Mouse (Mus musculus) embryo, embryonic 11.5 days (tissue): ENCODE measurements around the gene Chrnb4.

ENCODE experiments used
- DNase-seq: peaks from one replicate; pipeline ENCODE4 v3.0.0-alpha.2; 2012; ENCODE audit warnings: low read depth, low spot score

Gene Chrnb4

GRCm38 (mm10) chr9:55048211-55048880, at the start of gene Chrnb4:
TSS of gene Chrnb4 (minus strand) at chr9:55048779.
- DNase-seq, result no peak

- DNase-seq, result no peak
Measured at GRCm38 (mm10) chr9:55096870-55097269, 48.3 kb upstream of the Chrnb4 start.

GRCm38 (mm10) chr9:55096033-55096432, 47.5 kb upstream of the Chrnb4 start:
- no peak for DNase-seq

DNA sequence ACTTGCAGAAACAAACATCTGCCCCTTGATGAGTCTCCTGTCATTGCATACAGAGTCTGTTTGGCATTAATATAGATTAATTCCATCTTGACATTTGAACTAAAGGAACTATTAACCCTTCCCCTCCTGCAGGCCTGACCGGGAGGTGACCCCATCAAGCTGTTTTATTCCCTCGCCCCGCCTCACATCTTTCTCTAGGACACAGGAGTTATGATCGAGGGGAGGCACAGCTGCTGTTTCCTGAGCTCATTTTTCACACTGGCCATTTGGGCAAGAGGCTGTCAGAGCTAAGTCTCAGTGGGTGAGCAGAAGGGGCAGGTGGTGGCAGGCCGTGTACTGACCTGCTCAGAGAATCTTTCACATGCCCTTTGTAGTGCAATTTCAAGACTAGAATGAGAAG, 41.6 kb upstream of the Chrnb4 start:
- DNase-seq, result peak; percentile 53

DNA sequence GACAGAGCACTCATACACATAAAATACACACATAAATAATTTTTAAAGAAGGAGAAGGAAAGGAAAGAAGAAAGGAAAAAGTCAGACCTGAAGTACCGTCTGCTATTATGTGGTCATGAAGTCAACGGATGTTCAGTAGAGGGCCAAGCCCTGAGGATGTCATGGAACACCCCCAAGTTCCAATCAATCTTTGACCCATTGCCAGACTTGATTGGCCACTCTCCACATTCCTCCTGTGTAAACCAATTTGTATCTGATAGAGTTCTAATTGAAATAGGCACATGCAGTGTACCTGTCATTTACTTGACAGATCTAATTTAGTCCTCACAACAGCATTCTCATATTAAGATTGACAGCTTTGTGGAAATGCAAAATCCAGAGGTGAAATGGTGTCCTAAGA, 40.6 kb upstream of the Chrnb4 start:
- DNase-seq, result no peak

GRCm38 (mm10) chr9:55083154-55083913, 34.8 kb upstream of the Chrnb4 start:
- peak; percentile 37 for DNase-seq

DNA sequence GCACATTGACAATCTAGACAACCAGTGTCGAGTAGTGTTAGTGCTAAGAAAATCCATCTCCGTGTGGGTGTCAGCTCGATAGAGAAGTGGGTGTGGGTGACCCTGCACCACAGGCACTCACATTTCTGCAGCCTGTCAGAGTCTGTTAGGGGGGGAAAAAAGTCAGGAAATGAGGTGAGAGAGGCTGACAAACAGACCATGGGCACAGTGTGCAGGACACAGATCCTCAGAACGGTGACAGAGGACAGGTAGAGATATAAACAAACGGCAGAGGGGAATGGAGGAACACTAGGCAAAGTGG, 19.3 kb upstream of the Chrnb4 start:
- no peak for DNase-seq

DNA sequence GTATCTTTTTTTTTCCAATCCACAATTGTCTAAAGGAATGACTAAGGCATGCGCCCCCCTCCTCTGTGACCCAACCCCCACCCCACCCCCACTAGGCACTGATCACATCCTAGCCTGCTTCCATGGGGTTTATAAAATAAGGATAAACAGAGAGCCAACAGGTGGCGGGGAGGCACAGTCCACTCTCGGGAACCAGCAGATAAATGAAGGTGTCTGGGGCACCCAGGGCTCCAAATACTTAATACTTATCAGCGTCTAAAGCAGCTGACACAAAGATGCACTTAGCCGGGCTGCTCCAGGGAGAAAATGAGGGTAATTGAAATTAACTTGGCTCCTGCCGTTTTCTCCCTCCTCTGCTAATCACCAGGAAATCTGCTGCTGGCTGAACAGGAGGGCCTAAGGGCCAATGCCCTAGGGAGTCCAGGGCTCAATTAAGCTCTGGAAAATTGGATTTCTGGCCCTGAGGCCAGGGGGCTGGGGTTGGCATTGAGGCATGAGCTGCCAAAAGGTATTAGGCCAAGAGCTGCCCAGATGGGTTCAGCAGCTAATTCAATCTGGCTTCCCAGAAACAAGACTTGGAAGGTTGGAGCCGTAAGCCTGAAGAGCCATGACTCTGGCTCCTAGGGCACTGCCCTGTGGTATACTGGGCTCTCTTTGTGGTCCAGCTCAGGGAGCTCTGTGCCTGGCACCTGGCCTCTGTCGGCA, 18.8 kb upstream of the Chrnb4 start:
- no peak for DNase-seq

DNA sequence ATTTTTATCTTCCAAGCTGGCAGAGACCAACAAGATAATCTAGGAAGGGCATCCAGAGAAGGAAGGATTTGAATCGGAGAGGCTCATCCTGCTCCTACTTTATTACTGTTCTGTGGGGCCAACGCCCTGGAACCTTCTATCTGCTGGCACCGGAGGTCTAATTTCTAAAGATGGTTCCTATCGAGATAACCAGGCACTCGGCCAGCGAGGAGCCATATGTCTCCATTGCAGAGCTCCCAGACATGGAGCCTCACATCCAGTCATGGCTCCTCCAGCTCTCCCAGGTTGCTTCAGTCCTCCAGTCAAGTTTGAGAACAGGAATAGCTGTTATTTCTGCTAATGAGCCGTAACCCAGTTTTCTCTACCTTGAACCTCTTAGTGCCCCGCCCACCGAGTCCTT, 16.7 kb upstream of the Chrnb4 start:
- DNase-seq, result no peak

DNA sequence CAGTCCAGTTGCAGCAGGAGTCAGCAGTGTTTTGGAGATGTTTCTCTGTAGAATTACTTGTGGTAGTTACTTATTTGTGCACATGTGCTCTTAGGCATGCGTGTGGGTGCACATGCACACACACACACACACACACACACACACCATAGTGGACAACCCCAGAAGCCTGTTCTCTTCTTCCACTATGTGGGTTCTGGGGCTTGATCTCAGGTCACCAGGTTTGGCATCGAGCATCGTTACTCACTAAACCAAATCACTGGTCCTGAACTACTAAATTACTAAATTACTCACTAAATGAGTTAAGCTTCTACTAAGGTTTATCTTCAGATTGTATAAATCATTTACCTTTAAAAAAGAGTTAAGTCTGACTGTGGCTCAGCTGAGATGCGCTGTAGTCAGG, 9.5 kb upstream of the Chrnb4 start:
- DNase-seq, result no peak

GRCm38 (mm10) chr9:55055386-55055930, 6.9 kb upstream of the Chrnb4 start:
- DNase-seq, result no peak

DNA sequence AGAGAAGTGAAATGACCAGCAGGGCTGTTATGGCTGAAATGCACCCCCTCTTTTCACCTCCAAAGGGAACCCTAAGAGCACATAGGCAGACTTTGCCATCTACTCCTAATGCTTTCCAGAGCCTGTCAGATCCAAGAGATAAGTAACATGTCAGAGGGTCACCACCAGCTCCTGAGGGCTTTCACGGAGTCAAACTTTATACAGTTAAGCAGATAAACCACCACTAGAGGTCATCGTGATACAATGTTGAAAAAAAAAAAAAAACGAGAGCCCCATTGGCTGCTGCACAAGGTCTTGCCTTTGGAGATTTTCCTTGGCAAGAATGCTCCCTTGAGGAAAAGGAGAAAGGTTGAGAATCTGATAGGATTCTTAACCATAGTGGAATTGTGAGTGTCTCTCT, 1.8 kb downstream of the Chrnb4 start:
- DNase-seq, result no peak

- DNase-seq, result no peak
Measured at GRCm38 (mm10) chr9:55045001-55045400, 3.6 kb downstream of the Chrnb4 start.

DNA sequence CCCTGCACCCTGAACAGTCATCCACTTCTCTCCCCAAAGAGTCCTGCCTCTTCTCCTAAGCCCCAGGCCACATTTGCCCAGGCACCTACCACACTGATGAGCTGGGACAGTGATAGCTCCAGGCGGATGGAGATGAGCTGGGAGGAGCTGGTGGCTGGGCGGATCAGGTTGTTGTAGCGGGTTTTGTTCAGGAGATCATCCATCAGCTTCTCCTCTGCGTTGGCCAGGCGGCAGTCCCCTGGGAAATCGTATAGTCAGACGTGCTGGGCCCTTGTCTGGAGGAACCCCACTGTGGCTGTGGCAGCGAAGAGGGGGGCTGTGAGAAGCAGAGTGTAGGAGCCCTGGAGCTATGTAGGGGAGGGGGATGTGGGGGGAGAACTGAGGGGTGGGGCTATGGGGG, 4.9 kb downstream of the Chrnb4 start:
- no peak for DNase-seq

DNA sequence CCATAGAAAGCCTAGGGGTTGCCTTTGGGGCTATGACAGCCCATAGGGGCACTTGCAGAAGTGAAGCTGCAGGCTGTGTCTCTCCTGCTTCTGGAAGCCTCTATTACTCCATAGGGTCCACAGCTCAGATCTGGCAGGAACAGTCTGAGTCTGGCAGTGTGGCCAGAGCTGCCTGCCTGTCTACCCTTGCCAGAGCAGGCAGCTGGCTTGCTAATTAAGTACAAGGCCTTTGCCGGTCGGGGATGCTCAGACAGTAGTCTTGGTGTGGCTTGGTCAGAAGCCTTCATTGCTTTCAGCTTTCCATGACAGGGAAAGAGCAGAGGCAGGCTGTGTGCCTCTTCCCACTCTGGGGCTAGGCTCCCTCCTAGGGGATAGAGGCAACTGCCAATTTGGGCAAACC, 7.2 kb downstream of the Chrnb4 start:
- DNase-seq, result no peak

DNA sequence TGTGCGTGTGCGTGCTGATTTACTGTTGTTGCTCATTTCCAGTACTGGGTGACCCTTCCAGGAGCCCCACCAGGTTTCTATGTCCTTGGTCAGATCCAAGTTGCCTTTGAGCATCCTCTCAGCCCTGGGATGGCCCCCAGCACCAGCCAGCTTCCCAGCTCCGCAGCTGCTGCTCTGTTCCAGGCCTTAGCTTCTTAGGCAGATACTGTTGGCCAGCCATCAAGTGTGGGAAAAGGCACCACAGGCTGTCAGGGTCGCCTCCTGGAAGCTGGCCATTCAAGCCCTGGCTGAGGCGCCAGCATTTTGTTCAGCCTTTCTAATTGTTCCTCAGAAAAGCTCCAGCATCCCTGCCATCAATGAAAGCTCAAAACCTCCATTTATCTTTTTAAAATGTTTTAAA, 8.6 kb downstream of the Chrnb4 start:
- DNase-seq, result no peak

DNA sequence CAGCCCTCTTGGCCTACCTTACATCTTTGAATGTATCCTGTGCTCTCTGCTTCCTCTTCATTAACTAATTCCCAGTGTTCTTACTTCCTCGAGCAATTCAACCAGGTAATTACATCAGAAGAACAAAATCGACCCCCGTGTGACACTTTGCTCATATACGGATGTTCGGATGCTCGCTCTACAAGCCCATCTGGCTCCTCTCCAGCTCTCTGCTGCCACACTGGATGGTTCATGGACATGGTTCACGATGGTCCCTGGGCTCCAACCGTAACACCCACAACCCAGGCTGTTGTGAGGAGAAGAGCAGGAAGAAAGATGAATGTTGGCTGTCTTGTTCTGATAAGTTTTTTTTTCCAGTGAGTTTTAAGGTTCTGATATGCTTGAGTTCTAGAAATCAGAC, 9.6 kb downstream of the Chrnb4 start:
- no peak for DNase-seq

DNA sequence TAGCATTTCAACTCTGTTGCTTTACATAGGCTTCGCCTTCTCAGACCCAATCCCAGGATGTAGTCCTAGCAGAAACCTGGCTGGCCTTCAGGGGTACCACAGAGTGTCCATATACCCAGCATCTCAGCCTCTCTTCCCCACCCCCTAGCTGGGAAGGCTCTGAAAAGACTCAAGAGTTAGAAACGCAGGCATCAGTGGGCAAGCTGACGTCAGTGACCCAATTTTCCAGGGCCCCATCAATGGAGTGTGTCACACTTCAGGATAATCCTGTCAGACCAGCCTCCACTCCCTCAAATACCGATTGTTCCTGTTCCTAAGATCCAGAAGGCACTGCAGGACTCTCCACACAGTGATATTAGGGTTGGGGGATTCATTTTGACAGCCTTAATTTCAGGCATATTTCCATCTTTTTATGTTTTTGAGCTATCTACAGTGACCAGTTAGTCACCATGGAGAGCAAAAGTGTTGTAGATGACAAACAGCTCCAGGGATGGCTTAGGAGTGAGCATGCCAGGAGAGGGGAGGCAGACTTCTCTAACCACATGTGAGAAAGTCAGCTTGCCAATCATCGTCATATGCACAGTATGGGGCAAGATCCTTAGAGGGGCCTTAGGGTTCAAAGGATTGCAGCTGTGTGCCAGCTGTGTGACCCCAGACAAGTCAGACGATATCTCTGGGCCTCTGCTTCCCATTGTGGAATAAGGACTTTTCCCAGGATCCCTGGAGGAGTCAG, 17.0 kb downstream of the Chrnb4 start:
- no peak for DNase-seq

- peak; percentile 31 for DNase-seq
Measured at GRCm38 (mm10) chr9:55026275-55026663, 22.3 kb downstream of the Chrnb4 start, which contains the start of gene Chrna3. TSS of gene Chrna3 (minus strand) at chr9:55026562.

DNA sequence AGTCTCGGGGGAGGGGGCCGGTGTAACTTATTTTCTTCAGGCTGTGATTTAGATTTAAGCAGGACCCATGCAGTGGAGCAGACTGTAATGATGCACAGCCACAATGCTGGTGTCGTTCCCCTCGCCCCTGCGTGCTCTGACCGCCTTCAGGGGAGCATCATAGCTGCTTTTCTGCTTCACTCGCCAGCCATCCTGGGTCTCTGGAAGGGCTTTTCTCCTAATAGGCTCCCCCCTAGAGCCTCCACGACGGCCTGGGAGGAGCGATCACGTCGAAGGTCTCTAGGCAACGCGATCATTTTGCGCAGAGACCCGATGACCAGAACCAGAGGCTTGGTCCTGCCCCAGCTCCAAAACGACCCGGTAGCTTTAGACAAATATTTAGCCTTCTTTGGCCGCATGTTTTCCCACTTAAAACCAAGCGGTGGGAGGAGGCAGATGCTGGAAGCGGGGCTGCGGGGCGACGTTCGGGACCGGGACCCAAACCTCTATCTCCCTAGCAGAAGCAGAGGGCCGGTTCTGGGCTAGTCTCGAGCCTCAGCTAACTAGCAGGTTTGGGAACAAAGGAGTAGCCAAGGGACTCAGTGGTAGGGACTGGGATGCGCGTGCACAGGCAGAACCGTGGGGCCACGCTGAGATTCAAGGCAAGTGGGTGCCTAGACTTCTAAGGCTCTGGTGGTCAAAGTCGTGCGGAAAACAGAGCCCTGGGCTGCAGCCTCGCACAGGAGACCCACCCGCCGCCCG, 22.9 kb downstream of the Chrnb4 start:
- DNase-seq, result no peak

DNA sequence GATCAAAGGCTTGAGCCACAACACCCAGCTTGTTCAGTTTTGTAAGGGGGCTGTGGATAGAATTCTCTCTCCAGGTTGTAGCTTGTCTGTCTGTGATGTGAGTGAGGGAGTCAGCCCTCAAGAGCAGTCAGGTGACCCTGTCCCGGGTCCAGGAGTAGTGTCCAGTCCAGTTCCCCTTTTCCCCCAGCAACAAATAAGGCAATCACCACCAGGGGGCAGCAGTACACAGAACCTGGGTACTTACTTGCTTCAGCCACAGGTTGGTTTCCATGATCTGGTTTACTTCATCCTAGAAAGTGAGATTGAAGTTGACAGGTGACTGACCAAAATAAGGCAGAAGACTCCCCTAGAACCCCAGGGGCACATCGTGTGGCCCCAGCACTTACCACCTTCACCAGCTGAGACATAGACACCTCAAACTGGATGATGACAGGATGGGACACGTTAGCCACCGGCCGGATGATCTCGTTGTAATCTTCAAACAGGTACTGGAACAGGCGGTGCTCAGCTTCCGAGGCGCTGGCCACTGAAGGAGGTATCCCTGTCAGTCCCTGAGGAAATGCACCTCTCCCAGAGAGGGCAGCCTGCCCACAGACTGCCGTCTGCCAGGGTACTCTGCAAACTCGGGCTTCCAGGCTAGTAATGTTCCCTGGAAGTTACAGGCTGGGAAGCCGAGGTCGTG, 24.5 kb downstream of the Chrnb4 start:
- peak; percentile 74 for DNase-seq
